7 mouse cellular contexts compared by ENCODE assay signal in the genomic region with DNA sequence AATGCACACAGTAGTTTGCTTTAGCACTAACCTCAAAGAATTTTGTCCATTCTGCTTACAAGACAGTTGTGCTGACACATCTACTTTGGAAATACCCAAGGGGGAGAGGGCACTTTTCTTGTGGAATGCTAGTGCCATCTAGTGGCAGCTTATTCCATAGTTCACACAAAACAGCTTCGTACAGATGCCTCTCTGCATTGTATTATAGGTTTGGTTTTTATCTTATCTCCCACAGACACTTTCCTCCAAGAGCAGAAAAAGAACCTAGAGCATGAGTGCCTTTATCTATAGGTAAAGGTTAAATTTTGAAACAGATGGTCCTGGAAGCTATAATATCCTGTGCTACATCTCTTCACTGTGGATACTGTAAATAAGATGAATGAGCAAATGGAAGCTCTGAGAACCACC. TPM values are rescaled to one million over a fixed set of nuclear protein-coding genes. Genes with fewer than 3 reads are reported as not detected.
A peak's percentile ranks its signal among the peaks of the same experiment; 100 is the strongest.
DNase-seq lines count a peak whose midpoint lies in the region; ATAC-seq and TF ChIP-seq lines count a peak whose summit lies in the region.

No protein-coding gene starts in this region.

- ATAC-seq in liver, postnatal 0 days, result peak; percentile 87

- no peaks in the 10 kb centered on the region for H3K9me3 ChIP-seq in CH12.LX (replicated peaks; ENCODE audit: low read length)
- no peaks in the 10 kb centered on the region for H3K9me3 ChIP-seq in liver, postnatal 0 days (ENCODE audit: low read length)

- peaks cover 63 to 73% of the 10 kb centered on the region in 2 experiments for H3K36me3 ChIP-seq in CH12.LX (replicated peaks in 1 of 2; ENCODE audit: control insufficient read depth in 1 of 2, insufficient read depth in 1 of 2, low read length in 1 of 2)
- peaks cover 66% of the 10 kb centered on the region for H3K36me3 ChIP-seq in liver, postnatal 0 days (replicated peaks; ENCODE audit: insufficient read depth, low read length)

- peak; percentile 78 for DNase-seq in CH12.LX (ENCODE audit: extremely low read depth)
- DNase-seq in T-cell, adult 2 months (ENCODE audit: low spot score), result peak; percentile 58
- DNase-seq in embryo, embryonic 10 days (ENCODE audit: low spot score), result peak; percentile 85
- peak; percentile 28 for DNase-seq in gastrocnemius, postnatal 25 days
- peak; percentile 80 for DNase-seq in kidney, postnatal 14 days
- peak; percentile 72 for DNase-seq in liver, postnatal 0 days

- TF ChIP-seq EP300 in CH12.LX (IDR thresholded peaks at IDR 0.05; ENCODE audit: low read length), result no peak
- peak; percentile 94 for TF ChIP-seq EP300 in liver, postnatal 0 days (IDR thresholded peaks at IDR 0.05; ENCODE audit: low read depth)

- H3K27ac ChIP-seq in CH12.LX (ENCODE audit: insufficient read depth, low read depth), result no peak overlapping the region
- H3K27ac ChIP-seq in liver, postnatal 0 days (ENCODE audit: low read depth), result peak overlapping the region; percentile 40; the same call in 1 of the 2 replicates
- H3K27ac ChIP-seq in olfactory bulb, adult 2 months (ENCODE audit: insufficient read depth, low read depth, low read length), result peak overlapping the region; percentile 57

- 0 out of 2 replicates have a peak, but pooled peaks cover 2% of the 10 kb centered on the region for H3K79me2 ChIP-seq in CH12.LX (replicated peaks; ENCODE audit: control insufficient read depth, extremely low read depth, insufficient read depth, poor library complexity, severe bottlenecking)

- H3K4me3 ChIP-seq in CH12.LX (replicated peaks in 1 of 3; ENCODE audit: low read depth in 2 of 3, low read length in 2 of 3, poor library complexity in 1 of 3), result no peak overlapping the region
- no peak overlapping the region for H3K4me3 ChIP-seq in liver, postnatal 0 days (ENCODE audit: low read depth, low read length)
- no peak overlapping the region for H3K4me3 ChIP-seq in olfactory bulb, adult 2 months (ENCODE audit: insufficient read depth, low read depth, low read length)

- H3K4me2 ChIP-seq in CH12.LX (ENCODE audit: insufficient read depth, low read depth, poor library complexity, severe bottlenecking), result no peak overlapping the region
- H3K4me2 ChIP-seq in liver, postnatal 0 days (ENCODE audit: low read depth, low read length), result peak overlapping the region; percentile 26; the same call in 1 of the 2 replicates

- H3K27me3 ChIP-seq in CH12.LX (replicated peaks), result no peaks in the 10 kb centered on the region
- H3K27me3 ChIP-seq in liver, postnatal 0 days (ENCODE audit: insufficient read depth, low read length), result no peaks in the 10 kb centered on the region

- in situ Hi-C loops in CH12.LX (cut with MboI; ENCODE audit: low pct_ligation_motif_present, low pct_unique_long_range_greater_than_20kb, low sequenced_read_pairs), result no loop called here

- dilution Hi-C loops in CH12.LX (cut with MboI; ENCODE audit: extremely low pct_ligation_motif_present, extremely low pct_unique_long_range_greater_than_20kb, low sequenced_read_pairs), result no loop called here

- no peak overlapping the region for H3K9ac ChIP-seq in CH12.LX (ENCODE audit: insufficient read depth, low read depth)
- H3K9ac ChIP-seq in liver, postnatal 0 days (replicated peaks), result no peak overlapping the region

- WGBS in liver, postnatal 0 days (ENCODE audit: insufficient replicate concordance), result 8% methylated on average over 1 of the region's 1 CpGs
- 0% methylated on average over 1 of the region's 1 CpGs for WGBS in olfactory bulb, adult 2 months

- peak; percentile 94 for TF ChIP-seq RAD21 in CH12.LX (IDR thresholded peaks at IDR 0.05; ENCODE audit: low read depth, low read length)

- H3K4me1 ChIP-seq in CH12.LX (ENCODE audit: control insufficient read depth in 1 of 2, insufficient read depth in 2 of 2), result peaks cover 1 to 44% of the 10 kb centered on the region in 2 experiments; a peak in 3 of 4 replicates
- peaks cover 5% of the 10 kb centered on the region for H3K4me1 ChIP-seq in liver, postnatal 0 days (ENCODE audit: insufficient read depth)
- H3K4me1 ChIP-seq in olfactory bulb, adult 2 months (ENCODE audit: control insufficient read depth, insufficient read depth, low read length), result no peaks in the 10 kb centered on the region

- peak; percentile 53 to 93 for TF ChIP-seq CTCF in CH12.LX (conservative IDR thresholded peaks at IDR 0.05 in 1 of 2, IDR thresholded peaks at IDR 0.05 in 1 of 2; ENCODE audit: low read depth in 2 of 2, low read length in 2 of 2)
- TF ChIP-seq CTCF in liver, postnatal 0 days (IDR thresholded peaks at IDR 0.05; ENCODE audit: low read depth), result peak; percentile 96
- no peak for TF ChIP-seq CTCF in olfactory bulb, adult 2 months (IDR thresholded peaks at IDR 0.05; ENCODE audit: insufficient read depth, low read depth, low read length)

- no peak for TF ChIP-seq POLR2A in CH12.LX (IDR thresholded peaks at IDR 0.05; ENCODE audit: low read depth, low read length)
- TF ChIP-seq POLR2A in olfactory bulb, adult 2 months (IDR thresholded peaks at IDR 0.05; ENCODE audit: insufficient read depth, low read depth, low read length), result no peak

TF ChIP-seq in CH12.LX, 34 proteins besides CTCF, POLR2A, EP300 and RAD21:
- TF ChIP-seq JUND (conservative IDR thresholded peaks at IDR 0.05; ENCODE audit: low read depth, low read length), result 0 out of 2 replicates have a peak, but pooled peaks have one; percentile 33
- peak; percentile 56; the same call in 1 of the 2 replicates for TF ChIP-seq ZC3H11A (IDR thresholded peaks at IDR 0.05; ENCODE audit: low read depth, low read length)
- TF ChIP-seq MAX (IDR thresholded peaks at IDR 0.05; ENCODE audit: low read length), result no peak
- no peak for TF ChIP-seq CHD2 (IDR thresholded peaks at IDR 0.05; ENCODE audit: low read length)
- TF ChIP-seq JUN (IDR thresholded peaks at IDR 0.05; ENCODE audit: insufficient read depth, low read depth, low read length), result no peak
- TF ChIP-seq USF1 (IDR thresholded peaks at IDR 0.05; ENCODE audit: low read depth, low read length), result no peak
- no peak for TF ChIP-seq ETS1 (conservative IDR thresholded peaks at IDR 0.05; ENCODE audit: low read depth, low read length)
- TF ChIP-seq TCF12 (IDR thresholded peaks at IDR 0.05; ENCODE audit: low read depth, low read length), result no peak
- TF ChIP-seq MAFK (IDR thresholded peaks at IDR 0.05; ENCODE audit: insufficient replicate concordance, low read length), result peak; percentile 97
- TF ChIP-seq SMC3 (IDR thresholded peaks at IDR 0.05; ENCODE audit: low read depth, low read length), result peak; percentile 89
- no peak for TF ChIP-seq ZMIZ1 (IDR thresholded peaks at IDR 0.05; ENCODE audit: low read depth, low read length)
- TF ChIP-seq NRF1 (IDR thresholded peaks at IDR 0.05; ENCODE audit: low read depth, low read length), result no peak
- TF ChIP-seq ZKSCAN1 (IDR thresholded peaks at IDR 0.05; ENCODE audit: borderline replicate concordance, low read depth, low read length), result no peak
- no peak for TF ChIP-seq MAZ (IDR thresholded peaks at IDR 0.05; ENCODE audit: low read depth, low read length)
- TF ChIP-seq KAT2A (IDR thresholded peaks at IDR 0.05; ENCODE audit: insufficient replicate concordance, low read length), result no peak
- TF ChIP-seq MYC (IDR thresholded peaks at IDR 0.05; ENCODE audit: low read depth, low read length), result 0 out of 2 replicates have a peak, but pooled peaks have one; percentile 39
- TF ChIP-seq GABPA (IDR thresholded peaks at IDR 0.05; ENCODE audit: insufficient replicate concordance, low read depth, low read length), result no peak
- TF ChIP-seq POLR2AphosphoS2 (IDR thresholded peaks at IDR 0.05; ENCODE audit: low read depth, low read length), result no peak
- no peak; the same call in 1 of the 2 replicates for TF ChIP-seq ELF1 (IDR thresholded peaks at IDR 0.05; ENCODE audit: low read depth, low read length)
- TF ChIP-seq CHD1 (IDR thresholded peaks at IDR 0.05; ENCODE audit: low read depth, low read length), result no peak
- no peak for TF ChIP-seq E2F4 (IDR thresholded peaks at IDR 0.05; ENCODE audit: insufficient replicate concordance, low read depth, low read length)
- no peak for TF ChIP-seq HCFC1 (IDR thresholded peaks at IDR 0.05; ENCODE audit: low read depth, low read length)
- no peak for TF ChIP-seq UBTF (IDR thresholded peaks at IDR 0.05; ENCODE audit: low read depth, low read length)
- TF ChIP-seq SIN3A (IDR thresholded peaks at IDR 0.05; ENCODE audit: low read length), result 0 out of 2 replicates have a peak, but pooled peaks have one; percentile 39
- TF ChIP-seq MXI1 (IDR thresholded peaks at IDR 0.05; ENCODE audit: low read depth, low read length), result no peak
- no peak for TF ChIP-seq RCOR1 (conservative IDR thresholded peaks at IDR 0.05; ENCODE audit: low read depth, low read length)
- no peak for TF ChIP-seq TBP (conservative IDR thresholded peaks at IDR 0.05; ENCODE audit: low read depth, low read length)
- TF ChIP-seq MEF2A (IDR thresholded peaks at IDR 0.05; ENCODE audit: borderline replicate concordance, low read depth, low read length), result no peak
- TF ChIP-seq ZNF384 (IDR thresholded peaks at IDR 0.05; ENCODE audit: low read depth, low read length), result no peak
- no peak for TF ChIP-seq USF2 (conservative IDR thresholded peaks at IDR 0.05; ENCODE audit: low read depth, low read length)
- TF ChIP-seq BHLHE40 (IDR thresholded peaks at IDR 0.05; ENCODE audit: low read depth, low read length), result no peak
- no peak for TF ChIP-seq PAX5 (IDR thresholded peaks at IDR 0.05; ENCODE audit: low read length)
- peak; percentile 42; the same call in 1 of the 2 replicates for TF ChIP-seq IRF4 (IDR thresholded peaks at IDR 0.05; ENCODE audit: low read depth, low read length)
- no peak for TF ChIP-seq NELFE (IDR thresholded peaks at IDR 0.05; ENCODE audit: low read depth, low read length)

RNA-seq across cellular contexts. Expression of a gene that starts 46.2 kb away (rescaled TPM):
- total RNA-seq in CH12.LX (2012; rRNA removed) (18.2 and 18.3 TPM in 2 replicates), CH12.LX (2014; rRNA removed) (15.5 and 17.6 TPM in 2 replicates)
- 30.7 and 33.2 TPM in 2 replicates for polyA plus RNA-seq in CH12.LX (2012; ENCODE audit: insufficient read length, low read depth)
- total RNA-seq in gastrocnemius, postnatal 25 days (2021), result 10 to 100 TPM; 14.8 to 16.1 TPM
- 8.4 and 10.5 TPM in 2 replicates for polyA plus RNA-seq in liver, postnatal 0 days (2015; fragmentation: Nextera tagmentation; extraction: Ambion mirVana)
- not detected in 2 replicates for polyA plus RNA-seq in olfactory bulb, adult 2 months (2012; ENCODE audit: insufficient read depth, insufficient read length, low replicate concordance, missing spikeins)

Comparison
In these comparisons a context has a peak if more than half of its experiments do, and no peak if none do; other contexts are left out.
1. DNase-seq: peak in every context shown above with its lines; median percentile 85 in embryo, embryonic 10 days; 80 in kidney, postnatal 14 days; 78 in CH12.LX; 72 in liver, postnatal 0 days; 58 in T-cell, adult 2 months; 28 in gastrocnemius, postnatal 25 days.